Comparison of ENCODE assay signal across 13 mouse cellular contexts in genomic region chr2:146262215-146262614, GRCm38 (mm10). TPM values are rescaled to one million over a fixed set of nuclear protein-coding genes. Genes with fewer than 3 reads are reported as not detected.
DNase-seq lines count a peak whose midpoint lies in the region; ATAC-seq and TF ChIP-seq lines count a peak whose summit lies in the region.
"Had no signal": no experiment of that assay in that cellular context is flagged by ENCODE, and none has a peak within 500 bp of the region (broad histone marks: within the 10 kb centered on the region; RNA-seq: fewer than 3 reads in every experiment).

No protein-coding gene starts in this region.

- WGBS in forebrain, embryonic 14.5 days, result 2% methylated on average over 10 of the region's 10 CpGs
- 42% methylated on average over 10 of the region's 10 CpGs for WGBS in limb, embryonic 15.5 days
- 65% methylated on average over 10 of the region's 10 CpGs for WGBS in intestine, postnatal 0 days

- no peak for TF ChIP-seq CTCF in intestine, postnatal 0 days (IDR thresholded peaks at IDR 0.05; ENCODE audit: low read depth)

- H3K9ac ChIP-seq in forebrain, embryonic 14.5 days (ENCODE audit: low read length), result no peak overlapping the region
- H3K9ac ChIP-seq in limb, embryonic 15.5 days, result no peak overlapping the region
- H3K9ac ChIP-seq in intestine, postnatal 0 days (ENCODE audit: low read depth, low read length), result no peak overlapping the region

- DNase-seq in left cerebral cortex, postnatal 4 days, result peak; percentile 93
- no peak for DNase-seq in left cerebral cortex, adult 8-10 months (ENCODE audit: low spot score in 2 of 2)
- DNase-seq in forebrain, embryonic 14.5 days (ENCODE audit: low spot score), result peak; percentile 82
- DNase-seq in retina, postnatal 1 day, result peak; percentile 84
- DNase-seq in testis, postnatal 10 days (ENCODE audit: low spot score), result no peak
- DNase-seq in frontal cortex, postnatal 36 days (ENCODE audit: low spot score in 2 of 2), result no peak
- DNase-seq: adrenal gland, adult 2 months; cerebellum, postnatal 36 days; gastrocnemius, postnatal 36 days had no signal

- no peak overlapping the region for H3K4me2 ChIP-seq in forebrain, embryonic 14.5 days (ENCODE audit: low read length)
- H3K4me2 ChIP-seq in limb, embryonic 15.5 days, result no peak overlapping the region
- no peak overlapping the region for H3K4me2 ChIP-seq in intestine, postnatal 0 days (replicated peaks; ENCODE audit: low read depth)

- no peaks in the 10 kb centered on the region for H3K27me3 ChIP-seq in forebrain, embryonic 14.5 days (replicated peaks; ENCODE audit: control insufficient read depth, insufficient read depth, low read length)
- H3K27me3 ChIP-seq in limb, embryonic 15.5 days, result no peaks in the 10 kb centered on the region
- no peaks in the 10 kb centered on the region for H3K27me3 ChIP-seq in intestine, postnatal 0 days (replicated peaks; ENCODE audit: control insufficient read depth, insufficient read depth, low read length)
- H3K27me3 ChIP-seq: megakaryocyte, embryonic 14.5 days had no signal

- no peak overlapping the region for H3K4me3 ChIP-seq in forebrain, embryonic 14.5 days (ENCODE audit: low read depth, low read length)
- H3K4me3 ChIP-seq in limb, embryonic 15.5 days, result no peak overlapping the region
- H3K4me3 ChIP-seq in intestine, postnatal 0 days (ENCODE audit: low read depth, low read length), result no peak overlapping the region
- H3K4me3 ChIP-seq: megakaryocyte, embryonic 14.5 days had no signal

- intact Hi-C loops in left cerebral cortex, postnatal 4 days (cut with DNase I), result no loop called here

- no peaks in the 10 kb centered on the region for H3K36me3 ChIP-seq in forebrain, embryonic 14.5 days (ENCODE audit: control insufficient read depth, insufficient read depth, low read length)
- no peaks in the 10 kb centered on the region for H3K36me3 ChIP-seq in limb, embryonic 15.5 days
- 0 out of 2 replicates have a peak, but pooled peaks cover 4% of the 10 kb centered on the region for H3K36me3 ChIP-seq in intestine, postnatal 0 days (ENCODE audit: control insufficient read depth, insufficient read depth)

- peak overlapping the region; percentile 49; the same call in 1 of the 2 replicates for H3K27ac ChIP-seq in forebrain, embryonic 14.5 days (ENCODE audit: low read depth, low read length)
- H3K27ac ChIP-seq in limb, embryonic 15.5 days, result no peak overlapping the region
- H3K27ac ChIP-seq in intestine, postnatal 0 days (ENCODE audit: low read depth, low read length), result no peak overlapping the region

- no peaks in the 10 kb centered on the region for H3K9me3 ChIP-seq in forebrain, embryonic 14.5 days (replicated peaks; ENCODE audit: control insufficient read depth, low read length)
- no peaks in the 10 kb centered on the region for H3K9me3 ChIP-seq in limb, embryonic 15.5 days
- no peaks in the 10 kb centered on the region for H3K9me3 ChIP-seq in intestine, postnatal 0 days (ENCODE audit: control insufficient read depth)
- H3K9me3 ChIP-seq: megakaryocyte, embryonic 14.5 days had no signal

- peak; percentile 82 for ATAC-seq in forebrain, embryonic 14.5 days
- peak; percentile 55; the same call in 1 of the 2 replicates for ATAC-seq in limb, embryonic 15.5 days (ENCODE audit: insufficient number of reproducible peaks, low FRiP score, low TSS enrichment, low read depth)
- ATAC-seq in intestine, postnatal 0 days, result no peak

- peaks cover 48% of the 10 kb centered on the region for H3K4me1 ChIP-seq in forebrain, embryonic 14.5 days (ENCODE audit: control insufficient read depth, insufficient read depth, low read length)
- peaks cover 5% of the 10 kb centered on the region; the same call in 1 of the 2 replicates for H3K4me1 ChIP-seq in limb, embryonic 15.5 days
- H3K4me1 ChIP-seq in intestine, postnatal 0 days (replicated peaks; ENCODE audit: control insufficient read depth, insufficient read depth, low read length), result no peaks in the 10 kb centered on the region

RNA-seq across cellular contexts. Expression of gene Insm1, which starts 40.5 kb away (rescaled TPM):
- total RNA-seq in left cerebral cortex, postnatal 4 days (2021), result 10 to 100 TPM; 11.6 to 14.7 TPM
- total RNA-seq in left cerebral cortex, adult 8-10 months (2022), result 1 to 10 TPM; 4.7 to 5.9 (median 5.8) TPM
- 12.6 and 14.7 TPM in 2 replicates for polyA plus RNA-seq in forebrain, embryonic 14.5 days (2014; fragmentation: Nextera tagmentation; extraction: Ambion mirVana)
- polyA plus RNA-seq in limb, embryonic 15.5 days (2015; fragmentation: Nextera tagmentation; extraction: Ambion mirVana), result 0.06 TPM in 1 of 2 replicates, not detected in the other
- polyA plus RNA-seq in intestine, postnatal 0 days (2015; fragmentation: Nextera tagmentation; extraction: Ambion mirVana), result 0.43 and 0.48 TPM in 2 replicates
- total RNA-seq: gastrocnemius, postnatal 36 days had no signal
- polyA plus RNA-seq: testis, adult 2 months had no signal

Comparison
In these comparisons a context has a peak if more than half of its experiments do, and no peak if none do; other contexts are left out.
1. DNase-seq: peak in left cerebral cortex, postnatal 4 days (single experiment), forebrain, embryonic 14.5 days (single experiment) and retina, postnatal 1 day (single experiment); none in left cerebral cortex, adult 8-10 months (0 of 2), testis, postnatal 10 days (single experiment) and frontal cortex, postnatal 36 days (0 of 2).